In the genomic region with DNA sequence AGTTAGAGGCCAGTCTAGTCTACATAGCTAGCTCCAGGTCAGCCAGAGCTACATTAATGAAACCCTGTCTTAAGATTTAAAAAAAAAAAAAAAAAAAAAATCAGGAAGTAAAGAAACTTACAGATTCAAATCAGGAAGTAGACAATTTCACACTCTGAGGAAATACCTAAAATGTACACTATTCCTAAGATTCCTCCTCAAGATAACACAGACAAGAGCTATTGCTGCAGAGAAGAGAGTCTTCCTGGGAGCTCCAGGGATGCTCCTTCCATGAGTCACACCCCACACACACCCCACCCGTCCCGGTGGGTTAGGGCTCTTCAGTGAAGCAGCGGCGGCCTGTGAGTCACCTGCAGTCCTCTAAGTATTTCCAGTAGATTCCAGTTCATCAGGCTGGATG, we compare ENCODE assay signal across 15 mouse cellular contexts. TPM values are rescaled to one million over a fixed set of nuclear protein-coding genes. Genes with fewer than 3 reads are reported as not detected.
A peak's percentile ranks its signal among the peaks of the same experiment; 100 is the strongest.
DNase-seq lines count a peak whose midpoint lies in the region; ATAC-seq and TF ChIP-seq lines count a peak whose summit lies in the region.
"Had no signal": no experiment of that assay in that cellular context is flagged by ENCODE, and none has a peak within 500 bp of the region (broad histone marks: within the 10 kb centered on the region; RNA-seq: fewer than 3 reads in every experiment).

No protein-coding gene starts in this region.

- no peak overlapping the region for H3K9ac ChIP-seq in kidney, embryonic 16.5 days (replicated peaks; ENCODE audit: low read length)
- H3K9ac ChIP-seq in ES-Bruce4 (ENCODE audit: low read depth, poor library complexity, severe bottlenecking): no peak overlapping the region
- H3K9ac ChIP-seq: lung, embryonic 14.5 days had no signal

- peak; percentile 77 for TF ChIP-seq EP300 in ES-Bruce4 (IDR thresholded peaks at IDR 0.05; ENCODE audit: insufficient read depth, low read depth, low read length)

- peaks cover 2% of the 10 kb centered on the region; the same call in 1 of the 2 replicates for H3K9me3 ChIP-seq in kidney, embryonic 16.5 days (ENCODE audit: low read length)
- H3K9me3 ChIP-seq in ES-Bruce4 (replicated peaks; ENCODE audit: control insufficient read depth, insufficient read depth, low read length, poor library complexity, severe bottlenecking): no peaks in the 10 kb centered on the region
- H3K9me3 ChIP-seq: hindbrain, embryonic 10.5 days had no signal

- no peak for TF ChIP-seq CTCF in ES-Bruce4 (IDR thresholded peaks at IDR 0.05; ENCODE audit: low read depth, low read length)

- H3K27me3 ChIP-seq in kidney, embryonic 16.5 days (ENCODE audit: insufficient read depth, low read length): no peaks in the 10 kb centered on the region
- H3K27me3 ChIP-seq in ES-Bruce4 (ENCODE audit: control insufficient read depth, insufficient read depth, low read length, poor library complexity, severe bottlenecking): no peaks in the 10 kb centered on the region

- no peak overlapping the region for H3K4me2 ChIP-seq in kidney, embryonic 16.5 days (replicated peaks; ENCODE audit: low read depth, low read length)
- H3K4me2 ChIP-seq: lung, embryonic 14.5 days had no signal

- no peak for DNase-seq in kidney, postnatal 25 days
- peak; percentile 53 to 74 for DNase-seq in adrenal gland, postnatal 36 days
- DNase-seq in thymus, postnatal 14 days: no peak
- no peak for DNase-seq in cerebellum, adult 9-11 months
- DNase-seq in gastrocnemius, postnatal 4 days (ENCODE audit: low spot score in 2 of 2): no peak
- DNase-seq: lung, embryonic 14.5 days; thymus, postnatal 36 days had no signal

- H3K4me1 ChIP-seq in kidney, embryonic 16.5 days (ENCODE audit: insufficient read depth, low read length): peaks cover 28% of the 10 kb centered on the region
- H3K4me1 ChIP-seq in ES-Bruce4 (ENCODE audit: control insufficient read depth, insufficient read depth, low read length): no peaks in the 10 kb centered on the region
- H3K4me1 ChIP-seq: hindbrain, embryonic 10.5 days had no signal

- H3K4me3 ChIP-seq in kidney, embryonic 16.5 days (ENCODE audit: low read length): no peak overlapping the region
- no peak overlapping the region for H3K4me3 ChIP-seq in ES-Bruce4 (ENCODE audit: low read depth, low read length)
- H3K4me3 ChIP-seq in macrophage (ENCODE audit: inconsistent target): no peak overlapping the region
- H3K4me3 ChIP-seq: heart, adult 2 months; hindbrain, embryonic 10.5 days had no signal

- no peak for ATAC-seq in kidney, embryonic 16.5 days (ENCODE audit: low FRiP score, low TSS enrichment)

- H3K36me3 ChIP-seq in kidney, embryonic 16.5 days (ENCODE audit: insufficient read depth, low read length): 0 out of 2 replicates have a peak, but pooled peaks cover 2% of the 10 kb centered on the region
- H3K36me3 ChIP-seq in ES-Bruce4 (ENCODE audit: control insufficient read depth, insufficient read depth, low read length, poor library complexity, severe bottlenecking) (no peaks in the 10 kb centered on the region), macrophage (ENCODE audit: inconsistent target) (no peaks in the 10 kb centered on the region)
- H3K36me3 ChIP-seq: hindbrain, embryonic 10.5 days had no signal

- 0 out of 2 replicates have a peak overlapping the region, but pooled peaks have one; percentile 43 for H3K27ac ChIP-seq in kidney, embryonic 16.5 days (ENCODE audit: low read length)
- H3K27ac ChIP-seq in ES-Bruce4 (ENCODE audit: insufficient read depth, low read length) (peak overlapping the region; percentile 71), macrophage (peak overlapping the region; percentile 84)
- H3K27ac ChIP-seq: heart, adult 2 months; hindbrain, embryonic 10.5 days had no signal

- WGBS in kidney, embryonic 16.5 days: 41% methylated on average over 4 of the region's 4 CpGs
- 21% methylated on average over 4 of the region's 4 CpGs for WGBS in macrophage (ENCODE audit: missing documents)

- no peaks in the 10 kb centered on the region; the same call in 1 of the 2 replicates for H3K79me2 ChIP-seq in macrophage (ENCODE audit: inconsistent target)

- no peak for TF ChIP-seq POLR2A in ES-Bruce4 (IDR thresholded peaks at IDR 0.05; ENCODE audit: insufficient read depth, low read length)

RNA-seq across cellular contexts. Expression of gene Shld2, which starts 13.3 kb away (rescaled TPM):
- 9.9 and 10.0 TPM in 2 replicates for polyA plus RNA-seq in kidney, embryonic 16.5 days (2015; fragmentation: Nextera tagmentation; extraction: Ambion mirVana)
- polyA plus RNA-seq in ES-Bruce4 (2011; ENCODE audit: insufficient read depth, insufficient read length, low read depth, missing spikeins) (26.7 and 32.5 TPM in 2 replicates), macrophage (2018) (5.9 to 7.5 TPM (median 7.1 TPM) in 3 replicates)
- total RNA-seq in adrenal gland, postnatal 36 days (2021): 10 to 100 TPM in 1 of 2 experiments, 1 to 10 TPM in 1; 7.4 to 14.9 TPM
- 10 to 100 TPM in 19 of 26 experiments, 1 to 10 TPM in 7; 5.0 to 42.9 (median 24.9) TPM for total RNA-seq in macrophage (2018; cell fraction: chromatin; rRNA removed)
- total RNA-seq in macrophage (2018; cell fraction: cytosol; rRNA removed): 10 to 100 TPM in 5 of 26 experiments, 1 to 10 TPM in 21; 2.2 to 11.4 (median 8.8) TPM
- total RNA-seq in macrophage (2018; cell fraction: nucleus; rRNA removed): 10 to 100 TPM in 17 of 26 experiments, 1 to 10 TPM in 9; 4.7 to 28.9 (median 16.4) TPM
- total RNA-seq in gastrocnemius, postnatal 4 days (2021): 10 to 100 TPM in 1 of 2 experiments, 1 to 10 TPM in 1; 9.2 to 13.0 TPM

RNA-seq across cellular contexts. Expression of gene Glud1, which starts 13.5 kb away (rescaled TPM):
- polyA plus RNA-seq in kidney, embryonic 16.5 days (2015; fragmentation: Nextera tagmentation; extraction: Ambion mirVana): 114 and 116 TPM in 2 replicates
- polyA plus RNA-seq in ES-Bruce4 (2011; ENCODE audit: insufficient read depth, insufficient read length, low read depth, missing spikeins): 285 and 305 TPM in 2 replicates
- total RNA-seq in adrenal gland, postnatal 36 days (2021): 100 to 1,000 TPM; 177 to 206 TPM
- total RNA-seq in macrophage (2018; cell fraction: chromatin; rRNA removed): 100 to 1,000 TPM in 20 of 26 experiments, 10 to 100 TPM in 6; 64.0 to 268 (median 138) TPM
- total RNA-seq in macrophage (2018; cell fraction: cytosol; rRNA removed): 100 to 1,000 TPM; 115 to 181 (median 157) TPM
- 100 to 1,000 TPM in 15 of 26 experiments, 10 to 100 TPM in 11; 70.0 to 169 (median 107) TPM for total RNA-seq in macrophage (2018; cell fraction: nucleus; rRNA removed)
- 110 to 176 TPM (median 161 TPM) in 3 replicates for polyA plus RNA-seq in macrophage (2018)
- total RNA-seq in gastrocnemius, postnatal 4 days (2021): 100 to 1,000 TPM; 133 to 135 TPM

RNA-seq across cellular contexts. Expression of gene Fam25c, which starts 58.2 kb away (rescaled TPM):
- polyA plus RNA-seq in kidney, embryonic 16.5 days (2015; fragmentation: Nextera tagmentation; extraction: Ambion mirVana): 0.86 and 1.1 TPM in 2 replicates
- 3.5 and 5.7 TPM in 2 replicates for polyA plus RNA-seq in ES-Bruce4 (2011; ENCODE audit: insufficient read depth, insufficient read length, low read depth, missing spikeins)
- not detected for total RNA-seq in adrenal gland, postnatal 36 days (2021)
- total RNA-seq in macrophage (2018; cell fraction: chromatin; rRNA removed): not detected
- not detected for total RNA-seq in macrophage (2018; cell fraction: cytosol; rRNA removed)
- not detected for total RNA-seq in macrophage (2018; cell fraction: nucleus; rRNA removed)
- polyA plus RNA-seq in macrophage (2018): not detected in 3 replicates
- not detected for total RNA-seq in gastrocnemius, postnatal 4 days (2021)
- total RNA-seq: heart, adult 2 months; left cerebral cortex, postnatal 14 days had no signal
- polyA plus RNA-seq: forebrain, embryonic 11.5 days; heart, adult 2 months; hindbrain, embryonic 10.5 days; large intestine, adult 2 months; lung, embryonic 14.5 days had no signal

Comparison
In these comparisons a context has a peak if more than half of its experiments do, and no peak if none do; other contexts are left out.
1. DNase-seq: peak in adrenal gland, postnatal 36 days (2 of 2); none in kidney, postnatal 25 days (0 of 2), thymus, postnatal 14 days (single experiment), cerebellum, adult 9-11 months (single experiment) and gastrocnemius, postnatal 4 days (0 of 2).
2. Peak in every context shown above with its lines, with median percentiles within 50 percentile points of each other: H3K27ac ChIP-seq.